Mouse (Mus musculus): ENCODE measurements at regions not wholly inside any gene's neighbourhood (a gene's known extent, or its start where the extent isn't known, plus 50 kb on each side); places are given as distances from the start of the nearest gene placed in this dataset.
A peak's percentile ranks its signal among the peaks of the same experiment; 100 is the strongest.

GRCm38 (mm10) chr14:70839126-70839525 is 239.5 kb upstream of the Fam160b2 start:
- H3K27ac ChIP-seq (ENCODE audit: low read depth, low read length), result no peak overlapping the region
- H3K4me2 ChIP-seq (replicated peaks; ENCODE audit: low read depth, low read length), result no peak overlapping the region
- H3K27me3 ChIP-seq (ENCODE audit: control insufficient read depth, insufficient read depth, low read length), result no peaks in the 10 kb centered on the region
- H3K9me3 ChIP-seq (ENCODE audit: control insufficient read depth, low read length), result no peaks in the 10 kb centered on the region
- 88% methylated on average over 2 of the region's 2 CpGs for WGBS
- H3K4me1 ChIP-seq (ENCODE audit: control insufficient read depth, insufficient read depth, low read length), result no peaks in the 10 kb centered on the region
- no peak for ATAC-seq (ENCODE audit: low FRiP score, low TSS enrichment)
- no peak overlapping the region for H3K9ac ChIP-seq (ENCODE audit: low read depth, low read length)
- no peak overlapping the region for H3K4me3 ChIP-seq (ENCODE audit: low read length)
- no peaks in the 10 kb centered on the region for H3K36me3 ChIP-seq (ENCODE audit: control insufficient read depth, insufficient read depth, low read length)

- H3K27ac ChIP-seq (ENCODE audit: low read depth, low read length), result no peak overlapping the region
- no peak overlapping the region for H3K9ac ChIP-seq (ENCODE audit: low read depth, low read length)
- ATAC-seq (ENCODE audit: low FRiP score, low TSS enrichment), result no peak
- no peaks in the 10 kb centered on the region for H3K27me3 ChIP-seq (ENCODE audit: control insufficient read depth, insufficient read depth, low read length)
- H3K4me2 ChIP-seq (replicated peaks; ENCODE audit: low read depth, low read length), result no peak overlapping the region
- H3K9me3 ChIP-seq (ENCODE audit: control insufficient read depth, low read length), result no peaks in the 10 kb centered on the region
- 16% methylated on average over 6 of the region's 6 CpGs for WGBS
- H3K4me3 ChIP-seq (ENCODE audit: low read length), result no peak overlapping the region
- no peaks in the 10 kb centered on the region for H3K4me1 ChIP-seq (ENCODE audit: control insufficient read depth, insufficient read depth, low read length)
- no peaks in the 10 kb centered on the region for H3K36me3 ChIP-seq (ENCODE audit: control insufficient read depth, insufficient read depth, low read length)
Measured at GRCm38 (mm10) chr14:70837528-70837927, 237.9 kb upstream of the Fam160b2 start.

GRCm38 (mm10) chr14:70833238-70833637 is 233.6 kb upstream of the Fam160b2 start:
- Histone ChIP-seq H3K4me2 (replicated peaks; ENCODE audit: low read depth, low read length) (no peak overlapping the region), H3K36me3 (ENCODE audit: control insufficient read depth, insufficient read depth, low read length) (no peaks in the 10 kb centered on the region), H3K4me1 (ENCODE audit: control insufficient read depth, insufficient read depth, low read length) (no peaks in the 10 kb centered on the region), H3K27me3 (ENCODE audit: control insufficient read depth, insufficient read depth, low read length) (no peaks in the 10 kb centered on the region), H3K9ac (ENCODE audit: low read depth, low read length) (no peak overlapping the region), H3K9me3 (ENCODE audit: control insufficient read depth, low read length) (no peaks in the 10 kb centered on the region; the same call in 1 of the 2 replicates), H3K4me3 (ENCODE audit: low read length) (no peak overlapping the region), H3K27ac (ENCODE audit: low read depth, low read length) (no peak overlapping the region)
- no peak for ATAC-seq (ENCODE audit: low FRiP score, low TSS enrichment)
- WGBS, result 18% methylated on average over 5 of the region's 5 CpGs

- WGBS, result 48% methylated on average over 16 of the region's 16 CpGs
- Histone ChIP-seq H3K9me3 (ENCODE audit: control insufficient read depth, low read length) (no peaks in the 10 kb centered on the region; the same call in 1 of the 2 replicates), H3K9ac (ENCODE audit: low read depth, low read length) (no peak overlapping the region), H3K27me3 (ENCODE audit: control insufficient read depth, insufficient read depth, low read length) (no peaks in the 10 kb centered on the region), H3K27ac (ENCODE audit: low read depth, low read length) (0 out of 2 replicates have a peak overlapping the region, but pooled peaks have one; percentile 10), H3K36me3 (ENCODE audit: control insufficient read depth, insufficient read depth, low read length) (no peaks in the 10 kb centered on the region), H3K4me2 (replicated peaks; ENCODE audit: low read depth, low read length) (no peak overlapping the region), H3K4me3 (ENCODE audit: low read length) (no peak overlapping the region), H3K4me1 (ENCODE audit: control insufficient read depth, insufficient read depth, low read length) (no peaks in the 10 kb centered on the region)
- no peak for ATAC-seq (ENCODE audit: low FRiP score, low TSS enrichment)
Measured at GRCm38 (mm10) chr14:70832462-70833212, 233.0 kb upstream of the Fam160b2 start.

GRCm38 (mm10) chr14:70832042-70832441 is 232.4 kb upstream of the Fam160b2 start:
- WGBS, result 70% methylated on average over 3 of the region's 3 CpGs
- H3K27me3 ChIP-seq (ENCODE audit: control insufficient read depth, insufficient read depth, low read length), result no peaks in the 10 kb centered on the region
- no peak overlapping the region for H3K9ac ChIP-seq (ENCODE audit: low read depth, low read length)
- H3K27ac ChIP-seq (ENCODE audit: low read depth, low read length), result no peak overlapping the region
- H3K4me2 ChIP-seq (replicated peaks; ENCODE audit: low read depth, low read length), result no peak overlapping the region
- no peaks in the 10 kb centered on the region for H3K36me3 ChIP-seq (ENCODE audit: control insufficient read depth, insufficient read depth, low read length)
- ATAC-seq (ENCODE audit: low FRiP score, low TSS enrichment), result no peak
- H3K9me3 ChIP-seq (ENCODE audit: control insufficient read depth, low read length), result no peaks in the 10 kb centered on the region; the same call in 1 of the 2 replicates
- no peaks in the 10 kb centered on the region for H3K4me1 ChIP-seq (ENCODE audit: control insufficient read depth, insufficient read depth, low read length)
- H3K4me3 ChIP-seq (ENCODE audit: low read length), result no peak overlapping the region
